Mouse (Mus musculus): Measurements from ENCODE around the gene Tmem151b. TPM values are rescaled to one million over a fixed set of nuclear protein-coding genes. Genes with fewer than 3 reads are reported as not detected.

The Tmem151b gene
- polyA plus RNA-seq, 1 experiment from 2014 or later: 0.14 TPM

DNA sequence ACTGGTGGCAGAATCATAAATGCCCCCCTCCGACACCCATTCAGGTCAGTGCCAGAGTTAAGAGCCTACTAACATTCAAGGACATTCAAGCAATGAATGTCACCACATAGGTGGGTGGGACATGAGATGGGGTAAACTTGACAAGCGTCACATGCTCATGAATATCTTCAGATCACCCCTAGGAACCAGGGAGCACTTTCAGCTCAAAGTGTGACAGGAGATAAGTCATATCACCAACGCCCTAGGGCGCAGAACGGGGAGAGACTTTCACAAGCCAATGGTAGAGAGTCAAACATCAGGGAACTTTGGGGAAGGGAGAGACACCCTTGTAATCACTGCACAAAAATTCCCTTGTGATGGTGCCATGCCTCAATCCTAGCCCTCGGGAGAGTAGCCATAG lies 32.7 kb upstream of the Tmem151b start:
- H3K4me1 ChIP-seq (replicated peaks): peaks cover 84% of the 10 kb centered on the region
- ATAC-seq (ENCODE audit: low read depth): peak; percentile 79

DNA sequence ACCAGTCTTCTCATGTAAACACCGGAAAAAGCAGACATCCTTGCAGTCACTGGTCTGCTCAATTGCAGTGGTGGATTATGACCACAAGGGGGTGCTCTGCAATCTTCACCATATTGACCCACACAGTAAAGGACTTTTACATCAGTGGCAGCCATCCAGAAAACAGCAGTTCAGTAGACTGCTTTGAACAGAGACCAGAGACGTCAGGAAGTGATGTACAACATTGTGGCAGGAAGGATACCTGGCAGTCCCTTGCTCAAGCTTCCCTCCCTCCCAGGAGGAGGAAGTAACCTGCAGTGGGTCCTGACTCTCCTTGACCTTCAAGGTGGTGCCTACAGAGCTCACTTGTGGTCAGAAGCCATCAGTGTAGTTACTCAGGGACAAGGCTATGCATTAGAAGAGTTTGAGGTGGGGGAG lies 32.1 kb upstream of the Tmem151b start:
- Histone ChIP-seq H3K4me3 (replicated peaks) (no peak overlapping the region), H3K27ac (peak overlapping the region; percentile 93), H3K4me1 (replicated peaks) (peaks cover 84% of the 10 kb centered on the region), H3K9me3 (replicated peaks) (no peaks in the 10 kb centered on the region), H3K36me3 (peaks cover 28% of the 10 kb centered on the region), H3K9ac (peak overlapping the region; percentile 20; the same call in 1 of the 2 replicates), H3K27me3 (no peaks in the 10 kb centered on the region), H3K4me2 (peak overlapping the region; percentile 52)
- 8% methylated on average over 2 of the region's 2 CpGs for WGBS (ENCODE audit: insufficient replicate concordance)
- ATAC-seq (ENCODE audit: low read depth) (peak; percentile 27), DNase-seq (peak; percentile 71)

More for the DNA sequence above, 32.7 kb upstream of the Tmem151b start:
- 0 out of 2 replicates have a peak overlapping the region, but pooled peaks have one; percentile 22 for H3K9ac ChIP-seq
- H3K36me3 ChIP-seq: peaks cover 34% of the 10 kb centered on the region
- H3K4me3 ChIP-seq (replicated peaks): no peak overlapping the region
- WGBS (ENCODE audit: insufficient replicate concordance): 37% methylated on average over 6 of the region's 6 CpGs
- H3K4me2 ChIP-seq: peak overlapping the region; percentile 52
- peak; percentile 65 for DNase-seq
- H3K9me3 ChIP-seq (replicated peaks): no peaks in the 10 kb centered on the region
- no peaks in the 10 kb centered on the region for H3K27me3 ChIP-seq
- peak overlapping the region; percentile 93 for H3K27ac ChIP-seq

DNA sequence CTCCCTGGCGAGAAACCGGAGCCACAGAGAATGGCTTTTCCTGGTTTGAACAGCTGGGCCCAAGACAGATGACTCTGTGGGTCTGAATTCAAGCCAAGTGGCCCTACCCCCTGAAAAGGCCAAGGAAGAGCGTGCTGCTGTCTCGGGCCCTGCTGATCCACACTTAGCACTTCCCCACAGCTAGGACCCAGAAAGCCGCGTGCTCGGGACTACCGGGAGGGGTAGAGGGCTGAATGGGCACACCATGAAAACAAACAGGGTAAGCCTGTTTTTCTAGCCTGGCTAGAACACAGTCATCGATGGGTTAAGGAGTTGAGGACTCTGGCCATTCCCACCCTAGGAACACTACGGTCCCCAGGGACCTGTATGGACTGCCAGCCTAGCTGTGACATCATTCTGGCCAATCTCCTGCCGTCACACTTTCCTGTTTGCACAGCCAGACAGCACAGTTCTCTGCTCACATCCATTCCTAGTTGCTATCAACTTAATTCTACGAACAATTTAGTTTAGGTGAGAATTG lies 31.5 kb upstream of the Tmem151b start:
- Histone ChIP-seq H3K9me3 (replicated peaks) (no peaks in the 10 kb centered on the region), H3K4me3 (replicated peaks) (no peak overlapping the region), H3K36me3 (peaks cover 22% of the 10 kb centered on the region), H3K27me3 (no peaks in the 10 kb centered on the region), H3K4me1 (replicated peaks) (peaks cover 79% of the 10 kb centered on the region), H3K9ac (peak overlapping the region; percentile 30), H3K4me2 (no peak overlapping the region), H3K27ac (peak overlapping the region; percentile 71)
- ATAC-seq (ENCODE audit: low read depth) (no peak), DNase-seq (no peak)
- 36% methylated on average over 12 of the region's 12 CpGs for WGBS (ENCODE audit: insufficient replicate concordance)

DNA sequence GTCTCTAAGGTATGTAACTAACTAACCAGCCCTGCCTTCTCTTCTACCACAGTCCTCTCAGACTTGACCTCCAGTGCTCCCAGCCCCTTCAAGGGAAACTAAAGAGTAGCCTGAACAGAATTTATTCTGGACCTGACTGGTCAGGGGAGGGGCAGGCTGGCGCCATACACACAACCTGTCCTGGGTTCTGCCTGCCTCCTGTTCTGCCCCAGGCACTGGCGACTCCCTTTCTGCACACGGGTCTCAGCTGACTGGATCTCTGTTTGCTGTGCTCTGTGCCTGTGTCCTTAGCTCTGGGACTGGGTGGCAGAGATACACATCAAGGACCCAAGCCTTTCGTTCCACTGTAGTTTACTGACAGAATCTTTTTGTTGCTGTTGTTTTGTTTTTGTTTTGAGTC lies 30.1 kb upstream of the Tmem151b start:
- Histone ChIP-seq H3K27me3 (no peaks in the 10 kb centered on the region), H3K27ac (no peak overlapping the region), H3K9me3 (replicated peaks) (no peaks in the 10 kb centered on the region), H3K4me1 (replicated peaks) (peaks cover 77% of the 10 kb centered on the region), H3K4me3 (replicated peaks) (no peak overlapping the region), H3K4me2 (no peak overlapping the region), H3K36me3 (peaks cover 8% of the 10 kb centered on the region), H3K9ac (no peak overlapping the region; the same call in 1 of the 2 replicates)
- 74% methylated on average over 4 of the region's 4 CpGs for WGBS (ENCODE audit: insufficient replicate concordance)
- DNase-seq (no peak), ATAC-seq (ENCODE audit: low read depth) (no peak)

DNA sequence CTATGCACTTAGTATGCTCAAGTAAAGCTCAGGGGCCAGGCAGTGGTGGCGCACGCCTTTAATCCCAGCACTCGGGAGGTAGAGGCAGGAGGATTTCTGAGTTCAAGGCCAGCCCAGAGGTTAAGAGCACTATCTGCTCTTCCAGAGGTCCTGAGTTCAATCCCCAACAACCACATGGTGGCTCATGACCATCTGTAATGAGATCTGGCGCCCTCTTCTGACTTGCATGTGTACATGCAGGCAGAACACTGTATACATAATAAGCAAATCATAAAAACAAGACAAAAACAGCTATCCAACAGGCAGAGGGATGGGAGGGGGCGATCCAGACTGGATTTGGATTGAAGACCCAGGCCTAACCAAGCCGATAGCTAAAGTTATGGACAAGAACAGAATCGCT lies 29.4 kb upstream of the Tmem151b start:
- peaks cover 77% of the 10 kb centered on the region for H3K4me1 ChIP-seq (replicated peaks)
- no peak overlapping the region for H3K4me3 ChIP-seq (replicated peaks)
- H3K4me2 ChIP-seq: no peak overlapping the region
- 55% methylated on average over 7 of the region's 7 CpGs for WGBS (ENCODE audit: insufficient replicate concordance)
- DNase-seq (peak; percentile 51), ATAC-seq (ENCODE audit: low read depth) (no peak)
- no peak overlapping the region for H3K9ac ChIP-seq
- no peak overlapping the region for H3K27ac ChIP-seq
- peaks cover under 1% of the 10 kb centered on the region; the same call in 1 of the 2 replicates for H3K36me3 ChIP-seq
- no peaks in the 10 kb centered on the region for H3K27me3 ChIP-seq
- H3K9me3 ChIP-seq (replicated peaks): no peaks in the 10 kb centered on the region

DNA sequence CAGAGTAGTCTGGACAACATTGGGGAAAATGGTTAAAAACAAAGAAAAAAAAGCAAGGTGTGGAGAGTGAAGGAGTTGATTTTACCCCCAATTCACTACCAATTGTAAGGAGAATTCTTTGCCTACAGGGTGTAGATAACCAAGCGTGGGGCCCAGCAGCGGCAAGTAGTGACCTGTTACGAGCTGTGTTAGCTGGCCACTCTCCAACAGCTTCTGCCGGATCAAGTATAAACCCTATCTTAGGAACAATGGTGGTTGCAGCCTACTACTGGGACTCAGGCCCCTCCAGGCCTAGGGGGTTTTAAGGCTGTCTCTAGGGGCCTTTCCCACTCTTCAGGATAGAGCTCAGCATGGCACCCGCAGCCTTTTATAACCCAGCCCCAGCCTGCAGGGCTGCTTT lies 28.8 kb upstream of the Tmem151b start:
- no peak for DNase-seq
- Histone ChIP-seq H3K4me2 (no peak overlapping the region), H3K36me3 (no peaks in the 10 kb centered on the region), H3K4me3 (replicated peaks) (no peak overlapping the region), H3K27ac (peak overlapping the region; percentile 37; the same call in 1 of the 2 replicates), H3K9ac (no peak overlapping the region; the same call in 1 of the 2 replicates), H3K27me3 (no peaks in the 10 kb centered on the region), H3K9me3 (replicated peaks) (no peaks in the 10 kb centered on the region), H3K4me1 (replicated peaks) (peaks cover 72% of the 10 kb centered on the region)
- 62% methylated on average over 5 of the region's 5 CpGs for WGBS (ENCODE audit: insufficient replicate concordance)
- ATAC-seq (ENCODE audit: low read depth): no peak

DNA sequence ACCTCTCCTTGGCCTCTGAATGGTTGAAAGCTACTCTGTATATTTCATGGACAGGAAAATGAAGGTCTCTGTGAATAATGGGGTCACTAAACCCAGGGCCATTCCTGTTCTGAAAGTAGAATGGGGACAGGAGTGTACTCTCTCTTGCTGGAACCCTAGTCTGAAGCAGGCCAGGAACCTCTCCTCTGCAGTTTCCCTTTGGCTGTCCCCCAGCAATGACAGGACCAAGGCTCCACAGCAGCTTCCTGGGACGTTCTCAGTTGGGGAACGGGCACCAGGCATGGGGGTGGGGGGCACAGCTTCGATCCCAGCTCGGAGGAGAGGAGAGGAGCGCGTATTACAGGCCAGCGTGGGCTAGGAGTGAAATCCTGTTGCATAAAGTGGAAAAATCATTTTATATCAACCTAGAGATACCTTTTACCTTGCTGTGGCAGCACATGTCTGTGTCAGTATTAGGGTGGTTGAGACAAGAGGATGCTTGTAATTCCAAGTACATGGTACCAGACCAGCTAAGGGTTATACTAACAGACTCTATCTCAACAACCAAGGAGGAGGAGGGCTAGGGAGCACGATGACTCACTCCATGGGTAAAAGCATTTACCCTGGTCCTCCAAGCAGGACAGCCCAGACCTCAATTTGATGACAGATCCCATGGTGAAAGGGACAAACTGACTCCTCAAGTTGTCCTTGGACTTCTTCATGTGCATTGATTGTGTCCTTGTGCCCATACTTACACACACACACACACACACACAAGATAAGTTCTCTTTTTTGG lies 25.8 kb upstream of the Tmem151b start:
- peaks cover 70% of the 10 kb centered on the region for H3K4me1 ChIP-seq (replicated peaks)
- no peak overlapping the region for H3K4me3 ChIP-seq (replicated peaks)
- 85% methylated on average over 8 of the region's 8 CpGs for WGBS (ENCODE audit: insufficient replicate concordance)
- H3K4me2 ChIP-seq: peak overlapping the region; percentile 97
- no peaks in the 10 kb centered on the region for H3K27me3 ChIP-seq
- H3K36me3 ChIP-seq: peaks cover 18% of the 10 kb centered on the region
- DNase-seq: no peak
- no peaks in the 10 kb centered on the region for H3K9me3 ChIP-seq (replicated peaks)
- peak overlapping the region; percentile 98 for H3K9ac ChIP-seq
- ATAC-seq (ENCODE audit: low read depth): no peak
- H3K27ac ChIP-seq: peak overlapping the region; percentile 95

DNA sequence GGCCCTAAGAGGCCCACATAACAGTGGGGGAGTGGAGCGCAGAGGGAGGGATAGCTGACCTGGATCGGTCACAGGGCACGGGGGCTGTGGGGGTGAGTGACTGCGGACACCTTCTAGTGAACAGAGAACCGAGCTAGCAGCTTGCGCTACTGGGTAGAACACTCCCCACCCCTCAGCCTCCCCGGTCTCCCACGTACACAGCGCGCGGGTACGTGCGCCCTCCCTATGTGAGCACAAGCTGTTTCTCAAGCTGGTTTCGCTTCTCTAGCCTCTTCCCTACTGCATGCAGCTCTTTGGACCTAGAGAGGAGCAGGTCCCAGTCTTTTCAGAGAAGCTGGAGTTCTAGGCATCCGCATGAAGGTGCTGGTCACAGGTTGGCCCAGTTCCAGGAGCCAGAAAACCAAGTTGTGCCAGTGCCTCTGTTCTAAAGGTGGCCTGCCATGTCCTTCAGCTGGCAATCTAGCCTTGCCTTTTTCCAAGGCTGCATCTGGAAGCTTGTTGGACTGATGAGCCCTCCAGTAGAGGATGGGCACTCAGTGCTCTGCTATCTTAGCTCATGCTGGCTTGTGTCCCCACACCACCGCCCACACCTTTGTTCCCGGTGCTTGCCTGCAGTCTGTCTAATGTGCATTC lies 24.8 kb upstream of the Tmem151b start:
- 2% methylated on average over 17 of the region's 17 CpGs for WGBS (ENCODE audit: insufficient replicate concordance)
- ATAC-seq (ENCODE audit: low read depth) (peak; percentile 47), DNase-seq (peak; percentile 55)

DNA sequence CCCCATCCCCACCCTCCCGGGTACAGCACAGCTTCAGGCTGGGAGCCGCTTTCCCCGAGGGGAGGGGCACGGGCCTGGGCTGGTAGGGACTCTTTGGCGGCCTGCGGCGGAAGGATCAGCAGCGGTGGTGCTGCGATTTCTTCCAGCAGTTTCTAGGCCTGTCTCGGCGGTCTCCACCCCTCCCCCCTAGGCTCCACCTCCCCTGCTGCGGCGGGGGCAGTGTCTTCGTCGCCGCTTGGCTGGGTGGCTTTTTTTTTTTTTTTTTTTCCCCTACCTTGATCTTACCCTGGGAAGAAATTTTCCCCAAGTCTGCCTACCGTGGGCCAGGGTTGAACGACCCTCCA lies 24.3 kb upstream of the Tmem151b start:
- Histone ChIP-seq H3K9ac (peak overlapping the region; percentile 98), H3K4me1 (replicated peaks) (peaks cover 69% of the 10 kb centered on the region), H3K27me3 (no peaks in the 10 kb centered on the region), H3K9me3 (replicated peaks) (no peaks in the 10 kb centered on the region), H3K27ac (peak overlapping the region; percentile 95), H3K36me3 (peaks cover 34% of the 10 kb centered on the region), H3K4me2 (peak overlapping the region; percentile 97), H3K4me3 (replicated peaks) (peak overlapping the region; percentile 96)
- under 1% methylated on average over 17 of the region's 18 CpGs for WGBS (ENCODE audit: insufficient replicate concordance)
- ATAC-seq (ENCODE audit: low read depth): peak; percentile 62
- peak; percentile 91 for DNase-seq

More for the DNA sequence above, 24.8 kb upstream of the Tmem151b start:
- H3K9me3 ChIP-seq (replicated peaks): no peaks in the 10 kb centered on the region
- no peaks in the 10 kb centered on the region for H3K27me3 ChIP-seq
- peak overlapping the region; percentile 96 for H3K4me3 ChIP-seq (replicated peaks)
- H3K4me2 ChIP-seq: peak overlapping the region; percentile 97
- peaks cover 69% of the 10 kb centered on the region for H3K4me1 ChIP-seq (replicated peaks)
- peaks cover 29% of the 10 kb centered on the region for H3K36me3 ChIP-seq
- peak overlapping the region; percentile 95 for H3K27ac ChIP-seq
- peak overlapping the region; percentile 98 for H3K9ac ChIP-seq

DNA sequence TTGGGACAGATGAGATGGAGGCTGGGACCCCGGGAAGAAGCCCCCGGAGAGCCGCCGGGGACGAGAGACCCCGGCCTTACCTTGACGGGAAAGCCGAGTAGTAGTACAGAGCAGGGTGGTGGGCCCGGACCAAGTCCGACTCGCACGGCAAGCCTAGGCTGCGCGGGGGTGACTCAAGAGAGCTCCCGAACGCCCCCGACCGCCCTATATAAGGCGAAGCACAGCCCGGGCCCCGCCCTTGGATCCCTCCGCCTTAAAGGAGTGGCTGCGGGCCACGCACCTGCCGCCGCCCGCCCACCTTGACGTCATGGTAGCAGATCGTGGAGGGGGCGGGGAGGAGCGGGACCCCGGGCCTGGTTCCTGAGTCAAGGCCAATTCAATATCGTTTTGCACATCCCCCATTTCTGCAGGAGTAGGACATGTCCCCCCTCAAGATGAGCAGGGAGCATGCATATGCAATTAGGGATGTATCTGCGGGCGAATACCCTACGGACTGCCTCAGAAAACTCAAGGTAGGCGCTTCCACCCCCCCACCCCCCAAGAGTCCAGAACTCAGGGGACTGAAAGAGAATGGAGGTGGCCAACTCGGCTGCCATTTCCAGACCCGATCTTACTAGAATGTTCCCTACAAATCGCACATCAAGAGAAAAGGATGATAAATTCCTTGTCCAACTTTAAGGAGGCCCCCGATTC lies 23.8 kb upstream of the Tmem151b start, which contains the start of gene Hsp90ab1:
TSS of gene Hsp90ab1 (minus strand) at position 185 of the 693 bp plus-strand sequence.
- Histone ChIP-seq H3K9ac (peak within 1 kb of the TSS; percentile 98), H3K4me1 (replicated peaks) (peaks cover 69% of the 10 kb centered on the region), H3K36me3 (peaks cover 39% of the 10 kb centered on the region), H3K4me3 (replicated peaks) (peak within 1 kb of the TSS; percentile 96), H3K27ac (peak within 1 kb of the TSS; percentile 95), H3K9me3 (replicated peaks) (no peaks in the 10 kb centered on the region), H3K4me2 (peak within 1 kb of the TSS; percentile 97), H3K27me3 (no peaks in the 10 kb centered on the region)
- DNase-seq: peak; percentile 96
- ATAC-seq (ENCODE audit: low read depth): peak; percentile 72
- under 1% methylated on average over 41 of the region's 41 CpGs for WGBS (ENCODE audit: insufficient replicate concordance)
